Mouse (Mus musculus) spleen, postnatal 10 days (tissue): ENCODE measurements around the gene 9930022D16Rik.

Experiments
- DNase-seq, 2 experiments: peaks; one replicate each; pipeline ENCODE4 v3.0.0; 2021 to 2022; ENCODE audit warnings: low spot score in 2 of 2

The 9930022D16Rik gene

DNA sequence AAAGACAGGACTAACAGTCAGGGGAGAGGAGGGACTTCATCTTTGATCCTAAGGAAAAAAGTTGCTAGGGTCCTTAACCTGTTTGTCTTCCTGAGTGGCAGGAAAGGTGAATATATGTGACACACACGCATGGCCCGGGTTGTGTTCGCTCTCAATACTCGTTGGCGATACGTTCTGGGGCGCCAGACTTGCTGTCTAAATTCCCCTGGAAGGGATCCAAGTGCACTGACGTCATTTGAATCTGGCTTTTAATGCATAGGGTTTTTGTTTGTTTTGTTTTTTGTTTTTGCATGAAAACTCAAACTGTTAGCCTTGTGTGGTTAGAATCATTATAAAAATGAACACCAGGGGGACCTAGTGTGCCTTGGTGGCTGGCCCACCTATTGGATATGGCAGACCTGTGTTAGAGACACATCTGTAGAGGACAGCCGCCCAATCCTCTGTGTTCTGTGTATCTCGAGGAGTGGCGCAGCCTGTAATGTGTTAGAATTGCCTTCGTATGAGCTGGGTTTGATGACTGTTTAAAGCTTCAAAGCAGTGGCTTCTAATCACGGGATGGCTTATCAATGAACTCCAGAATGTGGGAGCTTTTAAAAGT is 31.8 kb downstream of the 9930022D16Rik start:
- no peak for DNase-seq

DNA sequence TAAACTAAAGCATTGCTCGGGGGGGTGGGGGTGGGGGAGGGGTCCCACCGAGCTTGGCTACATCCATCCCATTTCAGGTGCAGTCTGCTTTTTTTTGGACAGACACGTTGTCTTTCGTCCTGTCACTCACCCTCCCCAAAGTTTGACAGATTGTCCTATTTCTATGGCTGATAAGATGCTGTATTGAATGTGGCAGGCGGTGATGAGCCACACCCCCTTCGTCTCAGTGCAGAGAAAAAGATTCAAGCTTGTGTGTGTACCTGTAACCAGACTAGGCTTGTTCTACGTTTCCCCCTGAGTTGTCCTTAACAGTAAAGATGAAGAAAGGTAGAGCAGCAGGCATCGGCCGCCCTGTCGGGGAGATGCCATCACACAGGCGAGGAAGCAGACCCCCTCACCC is 37.5 kb downstream of the 9930022D16Rik start:
- no peak for DNase-seq

DNA sequence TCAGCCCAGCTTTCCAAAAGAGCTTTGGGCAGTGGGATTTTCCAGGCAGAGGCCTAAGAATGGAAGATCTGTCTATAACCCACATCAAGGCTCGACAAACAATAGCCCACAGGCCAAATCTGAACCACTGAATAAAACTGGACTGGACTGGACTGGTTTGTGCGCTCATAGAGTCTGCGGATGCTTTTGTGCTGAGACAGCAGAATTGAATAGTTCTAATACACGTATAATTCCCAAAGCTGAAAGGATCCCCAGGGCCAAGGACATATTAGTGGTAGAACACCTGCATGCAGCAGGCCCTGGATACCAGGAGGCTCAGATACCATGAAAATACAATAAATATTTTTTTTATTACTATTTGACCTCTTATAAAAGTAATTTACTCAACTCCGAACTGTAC is 42.5 kb downstream of the 9930022D16Rik start:
- DNase-seq, result no peak

DNA sequence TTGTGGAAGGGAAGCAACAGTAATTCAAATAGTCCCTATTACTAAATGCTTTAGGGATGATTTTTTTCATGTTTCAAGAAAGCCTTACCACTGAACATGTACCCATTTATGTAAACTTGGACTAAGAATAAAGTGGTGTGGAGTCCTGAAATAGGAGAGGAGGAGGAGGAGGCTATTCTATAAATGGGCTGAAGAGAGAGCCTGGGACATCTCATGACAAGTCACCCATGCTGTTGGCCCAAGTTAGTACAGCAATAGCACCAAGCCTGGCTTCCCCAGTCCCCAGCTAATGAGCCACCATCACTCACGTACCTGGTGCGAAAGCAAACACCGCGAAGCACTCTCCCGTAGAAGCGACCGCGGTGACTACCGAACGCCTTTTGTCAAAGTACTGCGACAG is 44.4 kb downstream of the 9930022D16Rik start:
- no peak for DNase-seq

DNA sequence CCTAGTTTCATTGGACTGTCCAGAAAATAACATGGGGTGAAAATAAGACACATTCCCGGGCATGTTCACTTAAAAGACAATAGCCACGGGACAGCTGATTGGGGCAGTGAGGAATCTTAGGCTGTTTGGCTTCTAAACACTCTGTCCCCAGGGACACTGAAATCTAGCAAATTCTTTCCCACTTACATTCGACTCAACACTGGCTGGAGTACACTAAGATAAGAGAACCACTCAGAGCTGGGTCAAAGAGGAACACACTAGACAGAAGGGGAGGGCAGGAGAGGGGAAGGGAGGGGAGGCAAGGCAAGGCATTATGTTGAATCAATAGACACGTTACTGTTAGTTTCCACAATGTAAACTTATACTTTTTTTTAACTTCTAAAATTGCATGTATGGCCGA is 46.9 kb downstream of the 9930022D16Rik start:
- no peak for DNase-seq

DNA sequence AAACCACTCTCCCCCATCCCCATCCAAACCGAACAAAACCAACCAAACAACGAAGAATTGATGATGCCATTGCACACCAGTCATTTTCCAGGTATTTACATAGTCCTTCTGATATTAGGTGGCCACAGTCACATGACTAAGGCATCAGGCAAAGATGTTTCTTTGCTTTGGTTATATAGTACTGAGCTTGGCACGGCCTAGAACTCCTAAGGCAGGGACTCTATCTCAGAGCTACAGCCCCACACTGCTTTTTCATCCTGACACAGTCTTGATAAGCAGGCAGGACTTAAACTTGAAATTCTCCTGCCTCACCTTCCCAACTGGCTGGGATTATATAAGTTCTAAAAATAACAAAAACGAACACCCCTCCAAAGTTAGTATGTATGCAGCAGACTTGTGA is 51.4 kb downstream of the 9930022D16Rik start:
- no peak for DNase-seq

DNA sequence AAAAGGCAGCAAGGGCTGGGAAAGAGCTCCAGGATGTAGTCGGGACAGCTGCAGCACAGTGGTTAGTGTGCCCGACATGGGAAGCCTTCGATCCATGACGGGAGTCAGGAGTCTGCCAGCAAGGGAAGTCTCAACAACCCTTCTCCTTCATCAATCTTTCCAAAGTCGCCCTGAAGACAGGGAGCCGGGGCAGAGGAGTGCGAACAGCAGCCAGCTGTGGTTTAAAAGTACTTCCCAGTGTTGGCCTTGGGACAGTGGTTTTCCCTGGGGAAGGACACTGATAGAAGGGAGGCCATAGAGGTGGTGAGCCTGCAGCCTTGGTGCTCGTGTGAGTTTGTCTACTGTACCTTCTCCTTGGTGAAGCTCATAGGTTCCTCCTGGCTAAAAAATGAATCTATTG is 53.3 kb downstream of the 9930022D16Rik start:
- no peak for DNase-seq

DNA sequence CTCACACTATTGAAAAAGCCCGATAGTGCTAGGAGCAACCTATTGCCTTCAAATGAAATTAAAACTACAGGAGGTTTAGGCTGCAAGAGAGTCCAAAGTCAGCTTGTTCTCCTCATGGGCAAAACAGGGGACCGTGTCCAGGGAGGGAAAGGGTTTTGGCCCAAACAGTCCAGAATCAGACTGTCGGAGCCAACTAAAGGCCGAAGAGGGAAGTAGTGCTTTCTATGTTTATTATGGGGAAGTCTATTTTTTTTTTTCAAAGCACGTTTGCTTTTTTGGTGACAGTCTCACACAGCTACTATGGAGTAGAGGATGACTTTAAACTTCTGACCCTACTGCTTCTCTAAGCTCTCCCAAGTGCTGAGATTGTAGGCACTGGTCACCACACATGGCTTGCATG is 54.4 kb downstream of the 9930022D16Rik start:
- DNase-seq, result no peak
